Mouse (Mus musculus): ENCODE results near the gene Hadh.
A peak's percentile ranks its signal among the peaks of the same experiment; 100 is the strongest.

DNA sequence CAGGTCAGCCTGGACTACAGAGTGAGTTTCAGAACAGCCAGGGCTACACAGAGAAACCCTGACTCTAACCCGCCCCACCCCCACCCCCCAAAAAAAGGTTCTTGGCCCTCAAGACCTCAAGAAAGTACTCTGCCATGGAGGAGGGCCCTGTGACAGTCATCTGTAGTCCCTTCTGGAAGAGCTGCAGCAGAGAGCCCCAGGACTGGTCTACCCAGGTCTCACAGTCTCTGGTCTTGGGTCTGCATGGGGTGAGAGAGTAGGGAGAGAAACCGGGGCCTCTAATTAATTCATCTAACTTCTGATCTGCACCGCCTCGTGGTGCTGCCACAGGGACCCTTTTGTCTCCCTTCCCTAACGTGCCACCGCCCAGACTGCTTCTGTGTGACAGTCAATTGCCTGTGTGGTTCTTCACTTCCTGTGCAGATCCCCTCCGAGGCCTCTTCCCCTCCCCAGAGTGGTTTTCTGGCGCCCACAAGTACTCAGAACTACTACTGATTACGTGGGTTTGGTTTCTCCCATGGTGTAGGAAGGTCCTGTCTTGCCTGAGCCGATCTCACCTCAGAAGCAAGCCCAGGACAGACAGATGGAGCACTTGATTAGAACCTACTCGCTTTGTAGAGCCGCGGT lies 63.5 kb downstream of the Hadh start:
- TF ChIP-seq ZKSCAN1 (IDR thresholded peaks at IDR 0.05; ENCODE audit: low read depth, low read length) (no peak), CHD2 (IDR thresholded peaks at IDR 0.05; ENCODE audit: low read length) (no peak), NELFE (IDR thresholded peaks at IDR 0.05; ENCODE audit: low read depth, low read length) (no peak), JUND (IDR thresholded peaks at IDR 0.05; ENCODE audit: low read depth, low read length) (no peak), POLR2A (IDR thresholded peaks at IDR 0.05; ENCODE audit: control insufficient read depth in 1 of 2, insufficient read depth in 1 of 2, low read depth in 1 of 2, low read length in 2 of 2, poor library complexity in 1 of 2) (peak; percentile 25 to 52; a peak in 1 of 4 replicates), E2F4 (IDR thresholded peaks at IDR 0.05; ENCODE audit: borderline replicate concordance, low read depth, low read length) (no peak), NRF1 (IDR thresholded peaks at IDR 0.05; ENCODE audit: insufficient read depth, low read depth, low read length, poor library complexity, severe bottlenecking) (no peak), CTCF (IDR thresholded peaks at IDR 0.05 in 2 of 3, conservative IDR thresholded peaks at IDR 0.05 in 1 of 3; ENCODE audit: control insufficient read depth in 1 of 3, insufficient read depth in 1 of 3, low read depth in 2 of 3, low read length in 3 of 3, poor library complexity in 1 of 3, severe bottlenecking in 1 of 3) (no peak)

Measured in MEL (cell line).